Mouse (Mus musculus) T-helper 17 cell (primary cell): ENCODE results near the gene Bcan.

Experiments
- in situ Hi-C, 2 experiments: fragments of 300-600 bp; cut with MboI, MseI; formaldehyde crosslinking; loops; 1 replicate in 1 of 2; 2 replicates in 1 of 2; pipeline ENCODE4 v1.15.1; 2025; ENCODE audit warnings: high pct_unique_total_duplicates in 2 of 2

Bcan gene

DNA sequence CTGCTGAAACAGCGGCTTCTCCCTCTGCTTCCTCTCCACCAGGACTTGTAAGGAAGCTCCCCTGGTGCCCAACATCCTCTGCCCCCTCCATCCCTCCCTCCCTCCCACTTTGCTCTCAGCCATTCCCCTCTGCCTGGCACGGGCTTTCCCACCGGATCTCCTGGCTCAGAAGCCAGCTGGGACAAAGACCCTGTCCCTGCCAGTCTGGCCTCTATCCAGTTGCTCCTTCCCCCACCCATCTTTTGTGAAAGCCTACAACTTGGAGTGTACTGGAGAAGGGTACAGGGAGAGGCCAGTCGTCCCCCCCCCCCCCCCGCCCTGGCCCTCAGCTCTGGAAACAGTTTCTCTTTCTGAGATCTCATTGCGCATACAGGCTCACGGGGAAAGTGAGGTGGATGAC lies 1.3 kb downstream of the Bcan start:
- in situ Hi-C loops = no loop called here

DNA sequence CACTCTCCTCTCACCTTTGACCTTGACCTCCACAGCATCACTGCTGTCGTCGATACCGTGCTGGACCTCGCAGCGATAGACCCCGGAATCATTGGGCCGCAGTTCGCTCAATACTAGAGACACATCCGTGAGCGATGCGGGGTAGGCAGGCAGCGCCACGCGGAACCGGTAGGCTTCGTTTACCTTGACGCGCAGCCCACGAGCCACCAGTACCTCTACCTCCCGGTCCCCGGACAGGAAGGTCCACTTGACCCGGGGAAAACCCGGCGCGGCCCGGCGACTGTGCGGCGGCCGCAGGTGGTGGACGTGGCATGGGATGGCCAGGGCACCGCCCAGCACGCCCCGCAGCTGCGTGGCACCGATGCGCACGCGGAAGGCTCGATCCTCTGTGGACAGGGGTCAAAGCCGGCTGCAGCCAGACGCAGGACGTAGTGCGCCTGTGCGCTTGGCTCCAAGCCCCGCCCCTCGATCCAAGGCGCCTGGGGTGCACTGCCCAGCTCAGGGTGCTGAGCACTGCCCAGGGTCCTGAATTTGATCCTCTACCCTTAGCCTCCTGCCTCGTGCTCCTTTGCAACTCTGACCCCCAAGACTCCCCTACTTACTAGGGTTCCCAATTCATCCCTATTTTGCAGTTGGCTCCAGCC lies 2.9 kb downstream of the Bcan start:
- in situ Hi-C loops = no loop called here

DNA sequence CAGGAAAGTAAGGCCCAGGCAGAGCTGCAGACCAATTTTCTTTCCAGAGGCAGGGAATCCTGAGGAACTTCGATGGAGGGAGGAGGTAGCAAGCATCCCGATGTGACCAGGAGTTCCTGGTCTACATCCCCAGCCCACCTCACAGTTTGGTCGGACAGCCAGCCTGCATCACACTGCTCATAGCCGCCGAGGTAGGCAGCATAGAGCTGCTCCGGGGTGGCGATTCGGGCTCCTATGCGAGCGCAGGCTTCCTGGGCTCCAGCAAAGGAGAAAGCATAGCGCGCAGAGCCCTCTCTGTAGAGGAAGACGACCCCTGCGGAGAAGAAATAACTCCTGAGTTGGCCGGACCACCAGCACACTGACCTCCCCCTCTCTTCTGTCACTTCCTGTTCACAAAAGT lies 3.6 kb downstream of the Bcan start:
- in situ Hi-C loops = no loop called here

DNA sequence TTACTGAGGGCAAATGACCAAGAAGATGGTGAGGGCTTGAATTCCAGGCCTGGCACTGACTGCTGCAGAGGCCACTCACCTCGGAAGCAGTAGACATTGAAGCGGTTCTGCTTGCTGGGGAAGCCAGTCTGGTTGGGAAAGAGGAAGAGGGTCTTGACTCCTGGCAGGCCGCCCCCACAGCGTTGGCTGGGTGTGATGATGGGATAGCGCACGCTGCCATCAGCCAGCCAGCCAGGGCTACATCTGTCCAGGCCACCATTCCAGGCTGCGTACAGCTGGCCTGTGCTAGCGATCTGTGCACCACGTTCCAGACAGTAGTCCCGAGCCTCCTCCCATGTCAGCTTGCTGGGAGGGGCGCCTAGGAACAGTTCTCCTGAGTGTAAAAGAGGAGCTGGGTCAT lies 4.7 kb downstream of the Bcan start:
- in situ Hi-C loops = no loop called here

DNA sequence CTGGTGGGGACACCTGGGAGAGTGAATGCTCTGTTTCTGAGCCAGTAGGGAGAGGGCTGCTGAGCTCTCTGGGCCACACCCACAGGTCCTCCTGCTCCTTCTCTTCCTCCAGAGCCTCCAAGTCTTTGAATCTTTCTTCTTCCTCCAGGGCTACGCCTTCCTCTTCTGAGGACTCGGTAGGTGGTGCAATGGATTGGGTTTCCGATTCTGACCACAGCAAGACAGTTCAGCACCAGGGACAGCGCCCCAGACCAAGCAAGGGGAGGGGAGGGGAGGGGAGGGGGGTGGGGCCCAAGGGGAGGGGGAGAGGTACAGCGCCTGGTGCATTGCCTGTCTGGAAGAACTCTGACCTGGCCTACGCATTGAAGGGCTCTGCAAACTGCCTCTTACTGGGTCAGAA lies 6.6 kb downstream of the Bcan start:
- in situ Hi-C loops = no loop called here

DNA sequence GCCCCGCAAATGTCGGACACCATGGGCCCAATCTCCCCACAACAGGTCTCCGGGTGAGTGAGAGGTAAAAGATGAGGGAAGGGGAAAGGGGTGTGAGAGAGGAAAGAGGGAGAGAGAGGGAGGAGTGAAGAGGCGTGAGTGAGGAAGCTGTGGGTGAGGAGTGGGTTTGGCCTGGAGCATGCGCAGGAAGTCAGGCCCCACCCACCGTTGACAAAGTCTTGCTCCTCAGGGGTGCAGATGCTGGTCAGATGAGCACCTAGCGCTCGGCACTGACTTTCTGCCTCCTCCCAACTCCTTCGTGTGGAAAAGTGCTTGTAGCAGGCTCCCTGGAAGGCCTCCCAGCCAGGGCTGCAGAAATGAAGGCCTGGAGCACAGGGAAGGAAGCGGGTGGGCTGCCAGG lies 10.1 kb downstream of the Bcan start:
- in situ Hi-C loops = no loop called here

DNA sequence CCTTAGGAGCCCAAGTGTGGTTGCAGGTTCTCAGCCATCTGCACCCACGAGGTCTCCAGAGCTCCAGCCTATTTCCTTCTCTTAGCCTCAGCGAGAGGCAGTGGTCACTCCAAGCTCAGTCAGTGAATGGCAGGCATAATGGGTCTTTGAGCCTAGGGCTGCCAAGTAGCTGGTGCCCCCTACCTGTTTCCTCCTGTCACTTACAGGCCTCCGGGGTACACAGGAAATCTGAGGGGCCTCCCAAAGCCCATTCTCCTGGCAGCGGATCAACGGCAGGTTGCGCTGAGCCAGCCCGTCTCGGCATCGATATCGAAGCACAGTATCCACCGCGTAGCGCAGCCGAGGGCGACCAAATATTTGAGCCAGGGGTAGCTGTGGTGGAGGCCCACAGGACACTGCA lies 12.0 kb downstream of the Bcan start:
- in situ Hi-C loops = no loop called here

DNA sequence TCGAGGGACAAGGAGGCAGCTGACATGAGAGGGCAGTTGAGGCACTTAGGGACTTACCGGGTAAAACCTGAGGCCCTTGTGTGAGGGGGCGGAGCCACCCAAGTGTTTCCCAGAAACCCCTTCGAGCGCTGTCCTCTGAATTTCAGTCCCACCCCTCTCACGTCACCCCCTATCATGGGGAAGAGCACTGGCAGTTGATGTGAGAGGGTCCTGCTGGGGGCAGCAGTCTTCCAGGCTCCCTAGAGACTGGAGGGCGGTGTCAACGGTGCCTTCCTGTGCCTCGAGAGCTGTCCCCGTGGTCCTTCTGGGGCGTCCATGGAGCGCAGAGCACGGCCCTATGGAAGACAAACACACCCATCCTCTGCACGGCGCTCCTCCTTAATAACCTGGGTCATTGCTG lies 12.4 kb downstream of the Bcan start:
- in situ Hi-C loops = no loop called here

DNA sequence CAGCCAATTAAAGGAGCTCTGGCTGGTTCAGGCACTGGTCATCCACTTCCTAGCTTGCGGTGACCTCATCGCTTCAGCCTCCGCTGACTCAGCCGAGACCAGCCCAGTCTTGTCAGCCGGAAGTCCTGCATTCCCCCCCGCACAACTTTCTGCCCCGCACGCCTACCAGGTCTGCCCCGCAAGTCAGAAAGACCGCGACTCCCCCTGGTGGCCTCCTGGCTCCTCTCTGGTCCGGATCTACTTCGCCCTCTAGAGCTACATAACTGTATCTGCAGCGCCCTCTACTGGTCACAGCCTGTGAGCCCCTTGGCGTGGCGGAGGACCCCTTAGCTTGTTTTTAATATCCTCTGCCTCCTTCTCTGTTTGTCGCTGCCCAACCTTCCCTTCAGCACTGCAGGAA lies 13.2 kb downstream of the Bcan start:
- in situ Hi-C loops = no loop called here

DNA sequence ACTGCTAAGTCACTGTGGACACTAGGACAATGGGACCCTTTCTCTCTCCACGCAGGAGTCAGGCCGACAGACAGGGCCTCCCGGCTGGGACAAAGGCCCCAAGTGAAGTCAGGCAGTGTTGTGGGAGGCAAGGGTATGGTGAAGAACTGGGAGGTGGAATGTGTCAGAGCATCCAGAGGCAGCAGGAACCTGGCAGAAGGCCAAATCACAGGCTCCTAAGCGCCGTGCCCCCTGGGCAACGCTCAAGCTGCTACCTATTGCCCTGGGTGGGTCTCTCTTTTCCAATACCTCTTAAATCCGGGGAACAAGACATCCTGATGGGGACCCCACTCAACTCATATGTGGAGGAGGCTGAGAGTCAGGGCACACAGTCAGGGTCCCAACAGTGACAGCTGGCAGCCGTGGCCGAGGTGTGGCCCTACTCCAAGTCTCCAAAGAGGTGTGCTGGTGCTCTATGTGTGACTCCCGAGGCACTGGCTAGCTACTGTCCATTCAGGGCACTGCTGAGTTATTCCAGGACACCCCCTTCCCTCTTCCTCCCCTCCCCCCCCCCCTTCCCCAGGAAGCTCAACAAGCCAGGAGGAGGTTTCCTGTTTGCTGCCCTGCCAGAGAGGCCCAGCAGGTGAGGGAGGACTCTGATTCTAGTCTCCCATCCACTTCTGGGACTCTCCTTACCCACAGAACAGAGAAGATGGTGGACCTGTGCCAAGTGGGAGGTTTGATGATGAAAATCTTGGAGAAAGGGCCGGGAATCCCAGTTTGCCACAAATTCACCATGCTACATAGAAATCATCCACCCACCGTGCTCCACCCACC lies 14.3 kb downstream of the Bcan start:
- in situ Hi-C loops = no loop called here

DNA sequence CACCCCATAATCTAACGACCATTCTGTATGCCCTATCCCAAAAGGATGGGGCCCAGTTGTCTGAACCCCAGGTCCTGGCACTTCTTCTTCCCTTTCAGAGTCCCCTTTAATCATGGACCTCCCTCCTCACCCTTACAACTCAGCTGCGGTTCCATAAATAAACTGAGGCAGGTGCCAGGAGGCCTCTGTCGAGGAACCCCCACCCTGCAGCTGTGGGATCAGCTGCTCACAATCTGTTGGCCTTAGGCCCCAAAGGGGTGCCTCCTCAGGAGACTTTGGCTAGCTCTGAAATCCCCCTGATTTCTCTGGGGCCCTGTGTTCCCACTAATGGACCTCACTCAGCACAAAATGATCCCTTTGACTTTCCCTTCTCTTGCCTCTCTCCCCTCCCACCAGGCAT lies 15.9 kb downstream of the Bcan start:
- in situ Hi-C loops = no loop called here

DNA sequence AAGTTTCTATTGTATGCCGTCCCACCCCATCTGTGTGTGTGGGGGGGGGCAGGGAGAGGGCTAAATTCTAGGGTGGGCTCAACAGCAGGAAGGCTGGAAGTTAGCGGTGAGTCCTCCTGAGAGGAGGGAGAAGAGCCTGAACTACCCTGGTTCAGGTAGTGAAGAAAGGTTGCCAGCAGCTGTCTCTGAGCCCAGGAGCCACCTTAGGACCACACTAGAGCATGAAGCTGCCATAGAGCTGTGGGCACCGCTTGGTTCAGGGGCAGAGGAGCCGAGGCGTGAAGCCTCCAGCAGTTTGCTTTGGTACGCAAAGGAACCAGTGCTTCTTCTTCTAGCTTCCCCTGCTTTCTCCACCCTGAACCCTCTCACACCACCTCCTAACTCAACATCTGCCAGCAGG lies 16.4 kb downstream of the Bcan start:
- in situ Hi-C loops = no loop called here

DNA sequence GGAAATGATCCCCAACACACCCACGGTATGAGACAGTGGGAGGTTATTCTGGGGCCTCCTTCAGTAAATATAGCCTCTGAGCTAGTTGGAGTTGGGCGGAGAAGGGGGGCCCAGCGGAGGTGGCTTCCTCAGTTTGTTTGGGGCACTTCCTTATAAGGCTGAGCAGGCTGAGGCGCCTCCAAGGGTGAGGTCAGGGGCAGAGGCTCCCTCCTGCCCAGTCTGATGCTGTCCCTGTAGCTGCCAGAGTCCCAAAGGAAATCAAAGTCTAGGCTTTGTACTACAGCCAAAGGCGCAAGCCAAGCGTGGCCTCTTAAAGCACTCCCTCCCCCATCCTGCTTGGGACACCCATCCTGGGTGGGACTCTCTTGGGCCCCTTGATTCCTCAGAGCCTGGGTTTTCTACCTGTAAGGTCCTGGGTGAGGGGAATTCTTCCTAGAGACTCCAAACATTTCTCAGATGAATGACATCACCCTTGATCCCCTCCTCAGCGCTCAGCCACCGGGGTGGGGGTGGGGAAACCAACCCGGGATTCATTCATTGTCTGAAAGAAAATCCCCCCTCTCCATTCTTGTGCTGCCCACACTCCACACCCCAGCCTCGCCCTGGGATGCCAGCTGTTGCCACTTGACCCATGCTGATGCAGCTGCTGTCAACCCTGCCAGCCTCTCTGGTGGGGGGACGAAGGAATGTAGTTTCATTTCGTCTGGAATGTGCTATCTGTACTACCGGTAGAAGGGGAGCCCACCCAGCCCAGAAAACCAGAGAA lies 17.0 kb downstream of the Bcan start:
- in situ Hi-C loops = no loop called here

DNA sequence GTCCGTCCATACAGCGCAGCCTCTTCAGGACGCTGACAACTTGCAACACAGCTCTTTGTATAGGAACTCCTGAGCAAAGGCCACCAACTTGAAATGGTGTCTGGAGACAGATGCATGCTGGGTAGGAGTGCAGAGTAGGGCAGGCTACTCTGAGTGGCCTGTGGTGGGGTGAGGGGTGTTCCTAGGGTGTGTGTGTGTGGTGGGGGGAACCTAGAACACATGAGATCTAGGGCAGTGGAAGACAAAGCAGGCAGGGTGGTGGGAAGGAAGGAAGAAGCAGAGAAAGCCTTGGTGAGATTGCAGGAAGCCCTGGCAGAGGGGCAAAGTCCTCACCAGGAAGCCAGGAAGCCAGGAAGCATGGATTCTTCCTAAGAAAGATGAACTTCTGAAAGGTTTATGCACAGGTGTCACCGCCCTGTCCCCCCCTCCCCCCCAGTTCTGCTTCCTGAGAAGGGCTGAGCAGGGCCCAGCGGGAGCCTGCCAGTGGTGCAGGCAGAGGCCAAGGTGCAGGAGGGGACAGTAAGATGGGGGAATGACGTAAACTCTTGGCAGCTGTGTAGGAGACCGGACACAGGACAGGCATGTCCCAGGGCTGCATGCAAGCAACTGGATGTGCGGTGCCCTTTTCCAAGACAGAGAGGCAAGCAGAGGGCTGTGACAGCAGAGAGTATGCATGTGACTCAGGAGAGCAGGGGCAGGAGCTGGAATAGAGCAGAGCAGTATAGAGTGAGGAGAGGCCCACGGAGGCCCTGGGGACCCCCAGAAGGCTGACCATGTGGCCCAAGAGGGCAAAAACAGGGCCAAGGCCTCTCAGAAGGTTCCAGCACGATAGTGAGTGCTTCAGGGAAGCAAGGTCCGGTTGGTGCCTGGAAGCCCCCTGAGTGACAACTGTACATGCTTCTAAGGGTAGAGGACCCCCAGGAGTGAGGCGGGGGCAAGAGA lies 17.9 kb downstream of the Bcan start:
- in situ Hi-C loops = no loop called here

DNA sequence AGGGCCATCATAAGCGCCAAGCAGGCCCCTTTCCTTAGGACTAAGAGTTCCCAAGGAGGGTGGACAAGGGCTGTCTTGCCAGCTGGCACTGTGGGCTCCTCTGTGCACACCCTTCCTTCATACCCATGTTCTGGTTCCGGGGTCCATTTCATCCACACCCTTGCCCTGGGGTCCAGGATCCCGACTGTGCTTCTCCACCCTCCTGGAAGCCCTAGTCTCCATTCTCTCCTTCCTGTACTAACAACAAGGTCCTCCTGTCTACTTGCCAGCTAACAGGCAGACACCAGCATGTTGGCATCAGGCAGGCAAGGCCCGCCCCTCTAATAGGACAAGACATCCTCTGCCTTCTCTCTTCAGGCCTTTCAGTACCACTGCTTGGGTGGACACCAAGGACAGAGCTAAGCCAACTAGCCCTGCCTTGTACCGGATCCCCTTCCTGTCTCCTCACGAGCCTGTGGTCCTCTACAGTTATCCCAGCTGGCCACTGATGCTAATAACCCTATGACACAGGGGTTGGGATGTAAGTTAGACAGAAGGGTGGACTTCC lies 18.7 kb downstream of the Bcan start:
- in situ Hi-C loops = no loop called here

DNA sequence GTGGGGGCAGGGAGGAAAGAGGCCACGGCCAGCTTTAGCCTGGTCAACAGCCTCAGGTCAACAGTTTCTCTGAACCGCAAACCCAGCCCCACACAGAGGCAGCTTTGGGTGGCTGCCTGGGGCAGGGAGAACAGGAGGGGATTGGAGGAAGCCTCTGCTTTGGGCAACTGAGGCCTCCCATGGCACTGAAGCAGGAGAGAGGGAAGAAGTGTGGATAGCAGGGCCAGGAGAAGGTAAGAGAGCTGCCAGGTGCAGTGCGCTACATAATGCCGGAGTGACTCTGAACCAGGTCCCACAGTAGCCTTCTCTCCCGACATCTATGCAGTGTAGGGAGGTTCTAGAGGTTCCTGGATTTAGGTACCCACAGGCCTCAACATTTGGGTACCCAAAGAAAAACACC lies 19.3 kb downstream of the Bcan start:
- in situ Hi-C loops = no loop called here

DNA sequence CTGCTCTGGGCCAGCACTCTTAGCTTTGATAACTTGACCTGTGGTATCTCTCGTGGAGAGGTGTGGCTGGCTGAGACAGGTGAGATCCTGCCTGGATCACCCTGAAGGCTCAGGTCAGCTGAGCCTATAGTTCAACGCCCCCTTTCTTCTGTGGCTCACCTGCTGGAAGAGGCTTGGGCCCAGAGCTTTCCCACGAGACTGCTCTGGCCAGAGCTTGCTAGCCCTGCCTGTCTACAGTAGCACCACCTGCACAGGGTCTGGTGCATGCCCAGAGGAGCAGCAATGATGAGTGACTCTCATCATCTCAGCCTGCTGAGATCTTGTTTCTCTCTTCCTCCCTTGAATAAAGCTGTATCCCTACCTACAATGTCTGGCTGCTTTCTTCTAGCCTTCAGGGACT lies 19.9 kb downstream of the Bcan start:
- in situ Hi-C loops = no loop called here

DNA sequence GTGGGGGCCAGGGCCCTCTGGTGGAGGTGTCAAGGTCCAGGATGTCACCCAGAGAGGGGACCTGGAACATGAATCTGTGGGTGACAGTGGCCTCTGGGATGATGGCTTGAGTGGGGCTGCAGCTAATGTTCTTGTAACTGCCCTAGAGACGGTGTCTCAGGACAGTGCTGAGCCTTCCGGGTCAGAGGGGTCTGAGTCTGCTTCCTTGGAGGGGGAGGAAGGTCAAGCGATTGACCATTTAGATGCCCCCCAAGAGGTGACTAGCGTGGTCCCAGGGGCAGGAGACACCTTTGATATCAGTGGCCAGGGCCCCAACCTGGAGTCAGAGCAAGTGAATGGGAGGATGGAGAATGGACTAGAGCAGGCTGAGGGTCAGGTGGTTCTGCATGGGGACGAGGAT lies 20.5 kb downstream of the Bcan start:
- in situ Hi-C loops = loop anchor here in 1 of 2 experiments (10.0 kb wide), 1 partner anchor 1325 kb away; no protein-coding TSS in a partner anchor

DNA sequence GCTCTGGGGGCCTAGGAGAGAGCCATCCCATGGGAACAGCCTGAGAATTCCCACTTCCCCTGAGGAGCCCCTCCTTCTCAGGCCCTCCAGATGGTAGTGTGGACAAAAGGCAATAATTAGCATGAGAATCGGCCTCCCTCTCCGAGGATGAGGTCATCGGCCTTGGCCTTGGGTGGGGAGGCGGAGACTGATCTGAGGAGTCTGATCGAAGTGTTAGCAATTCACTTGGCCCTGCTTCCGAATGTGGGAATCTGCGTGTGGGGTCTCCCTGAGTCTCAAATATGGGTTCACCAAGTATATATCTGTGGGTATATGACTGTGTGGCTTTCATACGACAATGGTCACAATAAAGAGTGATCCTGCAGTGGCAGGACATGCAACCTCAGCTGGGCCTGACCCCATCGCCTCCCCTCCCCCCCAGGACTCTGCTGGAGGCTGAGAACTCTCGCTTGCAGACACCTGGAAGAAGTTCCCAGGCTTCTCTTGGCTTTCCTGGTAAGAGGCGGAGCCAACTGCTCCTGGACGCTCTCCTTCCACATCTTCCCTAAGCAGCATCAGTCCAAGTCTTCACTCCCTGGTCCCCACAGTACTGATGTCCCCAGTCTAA lies 25.5 kb downstream of the Bcan start:
- in situ Hi-C loops = loop anchor here in 1 of 2 experiments (10.0 to 25.0 kb wide), 2 partner anchors 1320 to 1463 kb away; partner anchors contain the start of genes Pbxip1 and Pygo2

DNA sequence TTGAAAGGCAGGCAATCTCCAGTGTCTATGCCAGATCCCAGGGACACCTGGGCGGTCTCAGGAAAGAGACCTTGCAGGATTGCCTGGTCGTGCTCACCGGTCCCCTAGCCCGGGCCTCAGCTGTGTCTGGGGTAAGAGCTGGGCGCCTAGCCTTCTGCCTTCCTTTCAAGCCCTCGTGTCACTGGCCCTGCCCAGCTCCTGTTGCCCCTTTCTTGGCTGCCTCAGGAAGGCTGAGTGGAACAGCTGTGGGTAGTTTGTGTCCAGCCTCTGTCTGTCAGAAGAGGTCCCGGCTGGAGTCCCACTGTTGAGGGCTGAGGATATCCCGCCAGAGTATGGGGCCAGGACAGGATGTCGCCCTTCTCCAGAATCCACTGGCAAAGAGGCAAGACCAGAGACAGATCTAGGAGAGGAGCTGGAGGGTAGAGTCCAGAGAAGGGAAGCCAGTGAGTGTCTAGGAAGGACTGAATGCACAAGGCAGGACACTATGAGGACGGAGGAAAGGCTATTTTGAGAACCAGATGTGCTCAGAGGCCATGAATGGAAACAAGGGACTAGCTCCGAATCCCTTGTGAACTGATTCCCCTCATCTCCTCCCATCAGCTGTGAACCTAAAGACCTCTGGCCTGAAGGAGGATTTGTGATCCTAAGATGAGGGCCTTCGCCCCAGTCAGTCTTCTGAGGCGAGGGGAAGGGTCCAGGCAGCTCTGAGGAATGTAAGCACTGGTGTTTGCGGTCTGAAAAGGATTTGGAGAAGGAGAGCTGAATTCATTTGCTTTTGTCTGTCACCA lies 26.2 kb downstream of the Bcan start:
- in situ Hi-C loops = loop anchor here in 1 of 2 experiments (10.0 to 25.0 kb wide), 2 partner anchors 1319 to 1464 kb away; partner anchors contain the start of genes Pbxip1 and Pygo2
